Mouse (Mus musculus): Measurements from ENCODE around the gene Tnfrsf18.

Tnfrsf18 gene

GRCm38 (mm10) chr4:156032856-156033255, 6.9 kb downstream of the Tnfrsf18 start:
- DNase-seq (ENCODE audit: low read depth, low spot score) = peak; percentile 79

GRCm38 (mm10) chr4:156033476-156034119, 7.6 kb downstream of the Tnfrsf18 start:
- DNase-seq (ENCODE audit: low read depth, low spot score) = peak; percentile 89

GRCm38 (mm10) chr4:156034301-156034700, 8.3 kb downstream of the Tnfrsf18 start:
- no peak for DNase-seq (ENCODE audit: low read depth, low spot score)

GRCm38 (mm10) chr4:156034901-156035300, 8.9 kb downstream of the Tnfrsf18 start:
- peak; percentile 32 for DNase-seq (ENCODE audit: low read depth, low spot score)

- DNase-seq (ENCODE audit: low read depth, low spot score) = no peak
Measured at GRCm38 (mm10) chr4:156044754-156045153, 18.8 kb downstream of the Tnfrsf18 start.

GRCm38 (mm10) chr4:156049779-156050178, 23.8 kb downstream of the Tnfrsf18 start:
- DNase-seq (ENCODE audit: low read depth, low spot score) = no peak

- DNase-seq (ENCODE audit: low read depth, low spot score) = no peak
Measured at GRCm38 (mm10) chr4:156050391-156050980, 24.5 kb downstream of the Tnfrsf18 start.

GRCm38 (mm10) chr4:156053113-156053512, 27.1 kb downstream of the Tnfrsf18 start:
- DNase-seq (ENCODE audit: low read depth, low spot score) = no peak

GRCm38 (mm10) chr4:156054130-156054529, 28.2 kb downstream of the Tnfrsf18 start:
- no peak for DNase-seq (ENCODE audit: low read depth, low spot score)

- no peak for DNase-seq (ENCODE audit: low read depth, low spot score)
Measured at GRCm38 (mm10) chr4:156054606-156055005, 28.6 kb downstream of the Tnfrsf18 start.

- no peak for DNase-seq (ENCODE audit: low read depth, low spot score)
Measured at GRCm38 (mm10) chr4:156055173-156055572, 29.2 kb downstream of the Tnfrsf18 start.

GRCm38 (mm10) chr4:156057702-156058101, 31.7 kb downstream of the Tnfrsf18 start:
- no peak for DNase-seq (ENCODE audit: low read depth, low spot score)

- DNase-seq (ENCODE audit: low read depth, low spot score) = no peak
Measured at GRCm38 (mm10) chr4:156058826-156059225, 32.9 kb downstream of the Tnfrsf18 start.

- no peak for DNase-seq (ENCODE audit: low read depth, low spot score)
Measured at GRCm38 (mm10) chr4:156059261-156059660, 33.3 kb downstream of the Tnfrsf18 start, which contains the start of gene Ttll10. TSS of gene Ttll10 (minus strand) at chr4:156059414.

- DNase-seq (ENCODE audit: low read depth, low spot score) = no peak
Measured at GRCm38 (mm10) chr4:156059713-156060112, 33.7 kb downstream of the Tnfrsf18 start.

GRCm38 (mm10) chr4:156063861-156064509, 38.0 kb downstream of the Tnfrsf18 start:
- DNase-seq (ENCODE audit: low read depth, low spot score) = no peak

- no peak for DNase-seq (ENCODE audit: low read depth, low spot score)
Measured at GRCm38 (mm10) chr4:156064510-156064897, 38.5 kb downstream of the Tnfrsf18 start.

- no peak for DNase-seq (ENCODE audit: low read depth, low spot score)
Measured at GRCm38 (mm10) chr4:156065156-156065894, 39.4 kb downstream of the Tnfrsf18 start.

- DNase-seq (ENCODE audit: low read depth, low spot score) = peak; percentile 44
Measured at GRCm38 (mm10) chr4:156067256-156067949, 41.4 kb downstream of the Tnfrsf18 start.

- DNase-seq (ENCODE audit: low read depth, low spot score) = no peak
Measured at GRCm38 (mm10) chr4:156069701-156070100, 43.7 kb downstream of the Tnfrsf18 start.

GRCm38 (mm10) chr4:156070276-156070675, 44.3 kb downstream of the Tnfrsf18 start:
- peak; percentile 31 for DNase-seq (ENCODE audit: low read depth, low spot score)

Data from CD4-positive helper T cell, adult 2 months (primary cell).